Mouse (Mus musculus): Measurements from ENCODE around the gene Suco. TPM values are rescaled to one million over a fixed set of nuclear protein-coding genes. Genes with fewer than 3 reads are reported as not detected.
A peak's percentile ranks its signal among the peaks of the same experiment; 100 is the strongest.

Suco gene
- 10.9 and 11.4 TPM in 2 replicates for polyA plus RNA-seq (2015; fragmentation: Nextera tagmentation; extraction: Ambion mirVana)

- 1% methylated on average over 63 of the region's 74 CpGs for WGBS
- ATAC-seq (ENCODE audit: low FRiP score, low TSS enrichment) = peak; percentile 99
These were observed at the start of gene Suco for GRCm38 (mm10) chr1:161876553-161877447. Suco (minus strand) TSS chr1:161876682.

GRCm38 (mm10) chr1:161925281-161925805 is 48.9 kb upstream of the Suco start:
- H3K36me3 ChIP-seq (ENCODE audit: control insufficient read depth, insufficient read depth, low read length) = no peaks in the 10 kb centered on the region
- 0 out of 2 replicates have a peak overlapping the region, but pooled peaks have one; percentile 2 for H3K27ac ChIP-seq (replicated peaks)
- H3K9me3 ChIP-seq (ENCODE audit: control insufficient read depth, low read length) = no peaks in the 10 kb centered on the region
- no peaks in the 10 kb centered on the region for H3K27me3 ChIP-seq (ENCODE audit: control insufficient read depth, insufficient read depth, low read length)
- WGBS = 59% methylated on average over 13 of the region's 13 CpGs
- no peak overlapping the region for H3K4me3 ChIP-seq (ENCODE audit: low read depth, low read length)
- no peak overlapping the region for H3K4me2 ChIP-seq (replicated peaks; ENCODE audit: low read depth)
- H3K4me1 ChIP-seq (replicated peaks; ENCODE audit: control insufficient read depth, insufficient read depth) = no peaks in the 10 kb centered on the region
- ATAC-seq (ENCODE audit: low FRiP score, low TSS enrichment) = peak; percentile 38; the same call in 1 of the 2 replicates
- no peak overlapping the region for H3K9ac ChIP-seq (ENCODE audit: low read length)
- TF ChIP-seq EP300 (optimal IDR thresholded peaks at IDR 0.05) (no peak), CTCF (IDR thresholded peaks at IDR 0.05; ENCODE audit: low read depth) (no peak)
- DNase-seq (ENCODE audit: low spot score) = no peak

More at GRCm38 (mm10) chr1:161876553-161877447, at the start of gene Suco:
- peaks cover 3% of the 10 kb centered on the region; the same call in 1 of the 2 replicates for H3K4me1 ChIP-seq (replicated peaks; ENCODE audit: control insufficient read depth, insufficient read depth)
- H3K36me3 ChIP-seq (ENCODE audit: control insufficient read depth, insufficient read depth, low read length) = no peaks in the 10 kb centered on the region
- peak within 1 kb of the TSS; percentile 55 for H3K4me3 ChIP-seq (ENCODE audit: low read depth, low read length)
- DNase-seq (ENCODE audit: low spot score) = peak; percentile 100
- TF ChIP-seq EP300 (optimal IDR thresholded peaks at IDR 0.05) = no peak
- TF ChIP-seq CTCF (IDR thresholded peaks at IDR 0.05; ENCODE audit: low read depth) = peak; percentile 13; the same call in 1 of the 2 replicates
- H3K4me2 ChIP-seq (replicated peaks; ENCODE audit: low read depth) = peak within 1 kb of the TSS; percentile 70
- H3K27me3 ChIP-seq (ENCODE audit: control insufficient read depth, insufficient read depth, low read length) = no peaks in the 10 kb centered on the region
- peak within 1 kb of the TSS; percentile 95 for H3K27ac ChIP-seq (replicated peaks)
- H3K9ac ChIP-seq (ENCODE audit: low read length) = peak within 1 kb of the TSS; percentile 82
- no peaks in the 10 kb centered on the region for H3K9me3 ChIP-seq (ENCODE audit: control insufficient read depth, low read length)

- H3K27me3 ChIP-seq (ENCODE audit: control insufficient read depth, insufficient read depth, low read length) = no peaks in the 10 kb centered on the region
- no peak overlapping the region for H3K27ac ChIP-seq (replicated peaks)
- TF ChIP-seq CTCF (IDR thresholded peaks at IDR 0.05; ENCODE audit: low read depth) (no peak), EP300 (optimal IDR thresholded peaks at IDR 0.05) (no peak)
- H3K36me3 ChIP-seq (ENCODE audit: control insufficient read depth, insufficient read depth, low read length) = no peaks in the 10 kb centered on the region
- no peaks in the 10 kb centered on the region for H3K9me3 ChIP-seq (ENCODE audit: control insufficient read depth, low read length)
- no peaks in the 10 kb centered on the region for H3K4me1 ChIP-seq (replicated peaks; ENCODE audit: control insufficient read depth, insufficient read depth)
- no peak overlapping the region for H3K4me3 ChIP-seq (ENCODE audit: low read depth, low read length)
- H3K4me2 ChIP-seq (replicated peaks; ENCODE audit: low read depth) = no peak overlapping the region
- no peak overlapping the region for H3K9ac ChIP-seq (ENCODE audit: low read length)
- DNase-seq (ENCODE audit: low spot score) (no peak), ATAC-seq (ENCODE audit: low FRiP score, low TSS enrichment) (no peak)
- 64% methylated on average over 3 of the region's 3 CpGs for whole genome bisulfite sequencing
These were observed 47.8 kb upstream of the Suco start for GRCm38 (mm10) chr1:161924321-161924720.

- 85% methylated on average over 6 of the region's 6 CpGs for WGBS
These were observed 45.4 kb upstream of the Suco start for GRCm38 (mm10) chr1:161921928-161922327.

GRCm38 (mm10) chr1:161920475-161921454 is 44.3 kb upstream of the Suco start:
- no peaks in the 10 kb centered on the region for H3K4me1 ChIP-seq (replicated peaks; ENCODE audit: control insufficient read depth, insufficient read depth)
- DNase-seq (ENCODE audit: low spot score) (no peak), ATAC-seq (ENCODE audit: low FRiP score, low TSS enrichment) (no peak)
- H3K9me3 ChIP-seq (ENCODE audit: control insufficient read depth, low read length) = no peaks in the 10 kb centered on the region
- no peaks in the 10 kb centered on the region for H3K36me3 ChIP-seq (ENCODE audit: control insufficient read depth, insufficient read depth, low read length)
- no peak overlapping the region for H3K4me3 ChIP-seq (ENCODE audit: low read depth, low read length)
- TF ChIP-seq CTCF (IDR thresholded peaks at IDR 0.05; ENCODE audit: low read depth) (no peak), EP300 (optimal IDR thresholded peaks at IDR 0.05) (no peak)
- H3K9ac ChIP-seq (ENCODE audit: low read length) = no peak overlapping the region
- 92% methylated on average over 9 of the region's 9 CpGs for WGBS
- H3K27me3 ChIP-seq (ENCODE audit: control insufficient read depth, insufficient read depth, low read length) = no peaks in the 10 kb centered on the region
- no peak overlapping the region for H3K27ac ChIP-seq (replicated peaks)
- no peak overlapping the region for H3K4me2 ChIP-seq (replicated peaks; ENCODE audit: low read depth)

More at GRCm38 (mm10) chr1:161921928-161922327, 45.4 kb upstream of the Suco start:
- DNase-seq (ENCODE audit: low spot score) (no peak), ATAC-seq (ENCODE audit: low FRiP score, low TSS enrichment) (no peak)
- no peaks in the 10 kb centered on the region for H3K9me3 ChIP-seq (ENCODE audit: control insufficient read depth, low read length)
- no peaks in the 10 kb centered on the region for H3K27me3 ChIP-seq (ENCODE audit: control insufficient read depth, insufficient read depth, low read length)
- H3K27ac ChIP-seq (replicated peaks) = no peak overlapping the region
- no peaks in the 10 kb centered on the region for H3K36me3 ChIP-seq (ENCODE audit: control insufficient read depth, insufficient read depth, low read length)
- H3K4me2 ChIP-seq (replicated peaks; ENCODE audit: low read depth) = no peak overlapping the region
- TF ChIP-seq CTCF (IDR thresholded peaks at IDR 0.05; ENCODE audit: low read depth) (no peak), EP300 (optimal IDR thresholded peaks at IDR 0.05) (no peak)
- H3K4me3 ChIP-seq (ENCODE audit: low read depth, low read length) = no peak overlapping the region
- no peaks in the 10 kb centered on the region for H3K4me1 ChIP-seq (replicated peaks; ENCODE audit: control insufficient read depth, insufficient read depth)
- H3K9ac ChIP-seq (ENCODE audit: low read length) = no peak overlapping the region

Measured in stomach, postnatal 0 days (tissue).